ENCODE assay signal across 21 mouse cellular contexts in the genomic region with DNA sequence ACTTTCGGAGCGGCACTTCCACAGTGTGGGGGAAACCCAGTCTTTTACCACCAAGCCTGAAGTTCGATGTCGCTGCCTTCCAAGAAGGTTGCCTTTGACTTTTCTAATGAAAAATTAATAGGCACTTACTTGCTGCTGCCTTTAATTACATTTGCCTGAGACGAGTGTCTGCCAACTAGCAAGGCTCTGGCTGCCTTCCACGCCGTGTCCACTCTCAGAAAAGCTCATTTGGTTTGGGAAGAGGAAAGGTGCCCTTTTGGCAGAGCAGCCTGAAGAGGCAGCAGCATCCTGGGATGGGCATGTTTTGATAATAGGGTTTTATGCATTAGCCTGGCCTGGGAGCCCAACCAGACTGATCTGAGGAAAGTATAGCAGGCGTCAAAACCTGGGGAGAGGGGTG.
"Had no signal": no experiment of that assay in that cellular context is flagged by ENCODE, and none has a peak within 500 bp of the region (broad histone marks: within the 10 kb centered on the region; RNA-seq: fewer than 3 reads in every experiment).

No protein-coding gene starts in this region.

- H3K36me3 ChIP-seq: limb, embryonic 12.5 days; limb, embryonic 15.5 days; midbrain, embryonic 12.5 days; midbrain, embryonic 15.5 days; neural tube, embryonic 12.5 days; stomach, embryonic 15.5 days had no signal

- ATAC-seq: liver, postnatal 0 days; lung, postnatal 0 days; midbrain, embryonic 15.5 days had no signal

- H3K9me3 ChIP-seq: limb, embryonic 15.5 days; midbrain, embryonic 12.5 days; midbrain, embryonic 15.5 days; neural tube, embryonic 12.5 days; stomach, embryonic 15.5 days had no signal

- DNase-seq: kidney, postnatal 10 days; kidney, postnatal 36 days; layer of hippocampus, postnatal 36 days; left cerebral cortex, postnatal 4 days; liver, postnatal 0 days; lung, embryonic 14.5 days; retina, postnatal 1 day; right cerebral cortex, postnatal 25 days; spleen, adult 18-20 months; thymus, postnatal 25 days had no signal

- H3K27me3 ChIP-seq: limb, embryonic 12.5 days; limb, embryonic 15.5 days; midbrain, embryonic 15.5 days; neural tube, embryonic 12.5 days; stomach, embryonic 15.5 days had no signal

- H3K9ac ChIP-seq: limb, embryonic 12.5 days; limb, embryonic 15.5 days; liver, embryonic 14.5 days; liver, postnatal 0 days; lung, embryonic 14.5 days; midbrain, embryonic 12.5 days; midbrain, embryonic 15.5 days; neural tube, embryonic 12.5 days; stomach, embryonic 15.5 days had no signal

- H3K27ac ChIP-seq: left cerebral cortex, adult 2 months; limb, embryonic 12.5 days; limb, embryonic 15.5 days; liver, embryonic 14.5 days; macrophage; midbrain, embryonic 12.5 days; midbrain, embryonic 15.5 days; neural tube, embryonic 12.5 days; stomach, embryonic 15.5 days had no signal

- H3K4me2 ChIP-seq: limb, embryonic 12.5 days; limb, embryonic 15.5 days; liver, embryonic 11.5 days; lung, embryonic 14.5 days; midbrain, embryonic 12.5 days; midbrain, embryonic 15.5 days; neural tube, embryonic 12.5 days; stomach, embryonic 15.5 days had no signal

- H3K4me3 ChIP-seq: left cerebral cortex, adult 2 months; limb, embryonic 12.5 days; limb, embryonic 15.5 days; midbrain, embryonic 12.5 days; midbrain, embryonic 15.5 days; neural tube, embryonic 12.5 days; stomach, embryonic 15.5 days had no signal
